Mouse (Mus musculus) T-helper 17 cell (primary cell): ENCODE measurements around the gene Map4.
"Not testable (repeated sequence)": the region's sequence is repeated elsewhere in the genome, so short reads cannot be mapped to it uniquely, and the experiment has no call there.

Experiments
- in situ Hi-C, 2 experiments: fragments of 300-600 bp; cut with MboI, MseI; formaldehyde crosslinking; loops; 1 replicate in 1 of 2; 2 replicates in 1 of 2; pipeline ENCODE4 v1.15.1; 2025; ENCODE audit warnings: high pct_unique_total_duplicates in 2 of 2

The Map4 gene

DNA sequence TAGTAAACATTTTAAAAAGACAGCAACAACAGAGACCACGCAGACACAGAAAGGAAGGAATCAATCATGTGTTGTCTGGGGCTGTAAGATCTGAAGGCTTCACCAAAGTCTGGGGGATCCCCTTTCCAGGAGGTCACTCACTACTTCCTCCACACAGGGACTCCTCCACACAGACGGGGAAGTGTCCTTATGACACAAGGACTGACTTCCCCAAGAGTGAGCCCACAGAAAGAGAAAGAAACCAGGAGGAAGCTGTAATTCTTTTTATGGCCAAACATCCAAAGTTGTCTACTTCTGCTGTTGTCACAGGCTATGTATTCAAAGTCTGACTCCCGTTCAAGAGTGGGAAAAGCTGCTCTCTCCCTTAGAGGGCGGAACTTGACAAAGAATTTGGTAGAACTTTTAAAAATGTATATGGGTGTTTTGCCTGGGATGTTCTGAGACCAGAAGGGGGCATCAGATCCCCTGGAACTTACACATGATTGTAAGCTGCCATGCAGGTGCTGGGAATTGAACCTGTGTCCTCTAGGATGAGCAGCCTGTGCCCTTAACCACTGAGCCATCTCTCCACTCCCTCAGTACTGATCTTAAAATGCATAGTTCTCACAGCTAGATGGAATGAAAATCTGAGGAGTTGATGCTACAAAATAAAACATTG is 16.9 kb upstream of the Map4 start:
- in situ Hi-C loops, result loop anchor here in 1 of 2 experiments (10.0 kb wide), 1 partner anchor 650 kb away; no protein-coding TSS in a partner anchor

DNA sequence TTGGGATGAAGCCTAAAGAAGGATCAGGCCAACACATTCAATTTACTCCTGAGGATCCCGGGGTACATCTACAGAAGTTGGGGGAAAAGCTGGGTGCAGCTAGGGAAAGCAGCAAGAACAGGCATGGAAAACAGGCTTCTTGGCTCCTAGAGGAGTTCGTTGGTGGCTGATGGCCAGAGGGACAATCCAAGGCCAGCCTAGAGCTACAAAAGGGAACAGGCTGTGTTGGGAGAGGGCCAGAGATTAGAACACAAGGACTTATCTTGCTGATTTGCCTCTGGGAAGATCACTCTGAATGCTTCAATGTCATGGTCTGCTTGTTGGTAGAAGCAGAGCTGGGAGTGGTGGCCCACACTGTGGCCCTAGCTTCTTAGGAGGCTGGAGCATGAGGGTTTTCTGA is 13.3 kb upstream of the Map4 start:
- in situ Hi-C loops, result loop anchor here in 1 of 2 experiments (10.0 kb wide), 1 partner anchor 647 kb away; no protein-coding TSS in a partner anchor

DNA sequence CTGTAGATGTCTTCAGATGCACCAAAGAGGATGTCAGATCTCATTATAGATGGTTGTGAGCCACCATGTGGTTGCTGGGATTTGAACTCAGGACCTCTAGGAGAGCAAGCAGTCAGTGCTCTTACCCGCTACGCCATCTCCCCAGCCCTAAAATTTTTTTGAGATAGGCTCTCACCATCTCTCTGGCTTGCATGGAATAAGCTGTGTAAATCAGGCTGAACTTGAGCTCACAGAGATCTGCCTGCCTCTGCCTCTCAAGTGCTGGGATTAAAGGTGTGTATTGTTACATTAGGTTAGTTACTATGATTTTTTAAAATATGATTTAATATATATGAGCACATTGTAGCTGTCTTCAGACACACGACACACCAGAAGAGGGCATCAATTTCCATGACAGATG is 2.1 kb upstream of the Map4 start:
- in situ Hi-C loops, result no loop called here

DNA sequence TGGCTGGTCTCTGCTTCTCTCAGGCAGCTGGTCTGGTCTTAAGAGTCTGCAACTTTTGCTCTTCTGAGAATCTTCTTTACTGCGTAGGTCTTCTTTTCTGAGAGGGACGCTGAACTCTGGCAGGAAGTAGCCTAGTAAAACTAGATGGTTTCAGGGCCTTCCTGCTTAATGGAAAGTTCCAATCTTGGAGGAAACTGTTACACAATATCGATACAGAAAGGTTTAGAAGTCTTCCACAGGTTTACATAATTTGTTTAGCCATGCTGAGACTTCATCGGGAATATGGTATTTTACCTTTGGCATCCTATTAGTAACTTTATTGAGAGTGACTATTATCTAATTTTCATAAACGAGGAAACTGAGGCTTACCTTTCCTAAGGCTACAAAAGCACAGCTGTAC is 1.2 kb upstream of the Map4 start:
- in situ Hi-C loops, result loop anchor here in 1 of 2 experiments (5.0 kb wide), 1 partner anchor 53 kb away; the partner anchor contains the start of gene Cdc25a

DNA sequence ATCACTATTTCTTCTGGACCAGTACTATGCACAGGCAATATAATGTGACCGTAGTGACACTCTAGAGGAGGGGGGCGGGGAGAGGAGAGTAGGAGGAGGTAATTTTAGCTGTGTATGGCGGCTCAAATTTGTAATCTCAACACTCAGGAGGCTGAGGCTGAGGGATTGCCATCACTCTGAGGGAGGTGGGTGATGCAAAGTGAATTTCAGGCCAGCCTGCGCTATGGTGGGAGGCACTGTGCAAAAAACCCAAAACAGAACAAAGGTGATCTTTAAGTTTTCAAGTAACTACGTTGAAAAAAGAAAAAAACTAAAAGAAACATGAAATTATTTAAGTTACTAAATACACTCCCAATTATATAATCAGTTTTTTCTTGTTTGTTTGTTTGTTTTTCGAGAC is 508 bp upstream of the Map4 start:
- in situ Hi-C loops, result loop anchor here in 1 of 2 experiments (5.0 kb wide), 1 partner anchor 53 kb away; the partner anchor contains the start of gene Cdc25a

DNA sequence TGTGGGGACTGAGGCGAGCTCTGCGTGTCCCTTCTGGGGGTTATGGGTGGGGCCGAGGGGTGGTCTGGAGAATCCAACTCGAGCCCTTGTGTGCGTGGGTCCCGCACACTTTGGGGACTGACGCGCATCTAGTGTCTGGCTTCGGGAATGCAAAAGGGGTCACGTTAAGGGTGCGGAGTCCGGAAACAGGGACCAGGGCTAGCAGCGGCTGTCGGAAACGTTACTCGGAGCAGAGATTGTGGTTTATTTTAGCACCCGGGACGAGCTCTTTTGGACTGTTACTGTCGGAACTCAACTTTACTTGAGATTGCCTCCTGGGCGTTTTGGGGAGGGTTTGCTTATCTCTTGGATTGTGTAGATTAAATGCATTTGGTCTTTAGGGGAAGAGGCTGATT is 1.1 kb downstream of the Map4 start:
- in situ Hi-C loops, result loop anchor here in 1 of 2 experiments (5.0 kb wide), 1 partner anchor 55 kb away; the partner anchor contains the start of gene Cdc25a

DNA sequence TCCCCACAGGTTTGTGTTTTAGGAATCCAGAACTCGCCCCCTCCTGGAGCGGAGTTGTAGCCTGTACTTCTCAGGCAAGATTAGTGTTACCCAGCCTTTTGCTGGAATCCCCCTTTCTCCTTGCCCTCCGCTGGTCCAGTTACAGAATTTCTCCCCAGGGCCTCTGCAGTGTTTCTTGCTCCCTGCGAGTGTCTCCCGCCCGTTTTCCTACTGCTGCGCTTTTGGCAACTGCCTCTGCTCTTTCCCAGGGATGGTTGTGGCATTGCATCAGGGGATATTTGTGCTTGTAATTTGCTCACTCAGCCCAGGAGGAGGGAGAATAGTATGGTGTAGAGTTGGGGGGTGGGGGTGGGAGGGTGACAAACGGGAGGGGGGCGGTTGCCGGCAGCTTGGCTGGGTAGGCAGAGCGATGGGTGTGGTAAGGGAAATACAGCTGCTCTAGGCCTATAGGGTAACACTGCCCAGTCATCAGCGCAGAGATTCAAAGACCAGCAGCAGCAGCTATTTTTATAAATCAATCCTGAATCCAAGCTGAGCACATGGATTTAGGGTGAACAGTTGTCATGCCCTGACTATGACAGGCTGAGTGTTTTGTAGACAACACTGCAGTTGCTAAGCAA is 1.6 kb downstream of the Map4 start:
- in situ Hi-C loops, result loop anchor here in 1 of 2 experiments (5.0 kb wide), 1 partner anchor 56 kb away; the partner anchor contains the start of gene Cdc25a

DNA sequence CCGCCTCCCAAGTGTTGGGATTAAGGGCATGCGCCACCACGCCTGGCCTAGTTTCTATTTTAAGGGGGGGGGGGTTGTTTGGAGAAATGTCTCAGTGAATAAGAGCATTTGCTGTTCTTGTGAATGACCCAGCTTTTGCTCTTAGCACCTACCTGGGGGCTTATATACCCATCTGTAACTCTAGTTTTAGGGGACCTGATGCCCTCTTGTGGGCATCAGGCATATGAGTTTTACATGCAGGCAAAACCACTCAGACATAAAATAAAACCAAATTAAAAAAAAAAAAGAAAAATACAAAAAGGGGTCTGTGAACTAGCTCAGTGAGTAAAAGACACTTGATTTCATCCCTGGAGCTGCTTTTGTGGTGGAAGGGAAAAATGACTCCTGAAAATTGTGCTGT is 8.1 kb downstream of the Map4 start:
- in situ Hi-C loops, result no loop called here

DNA sequence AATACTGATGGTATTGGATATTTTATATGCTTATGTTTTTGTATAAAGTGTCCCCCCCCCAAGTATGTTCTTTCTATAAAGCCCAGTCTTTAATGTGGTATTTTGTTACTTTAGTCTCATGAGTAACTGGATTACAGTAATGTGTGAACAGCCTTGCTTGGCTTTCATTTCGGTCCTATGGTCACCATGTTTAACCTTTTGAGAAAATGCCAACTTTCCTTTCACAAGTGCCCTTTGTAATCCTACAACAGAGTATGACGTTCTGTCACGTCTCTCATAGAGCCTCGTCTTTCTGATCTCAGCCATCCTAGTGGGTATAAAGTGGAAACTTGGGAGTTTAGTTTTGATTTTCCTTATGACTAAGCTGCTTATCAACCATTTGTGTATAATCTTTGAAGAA is 11.5 kb downstream of the Map4 start:
- in situ Hi-C loops, result no loop called here

DNA sequence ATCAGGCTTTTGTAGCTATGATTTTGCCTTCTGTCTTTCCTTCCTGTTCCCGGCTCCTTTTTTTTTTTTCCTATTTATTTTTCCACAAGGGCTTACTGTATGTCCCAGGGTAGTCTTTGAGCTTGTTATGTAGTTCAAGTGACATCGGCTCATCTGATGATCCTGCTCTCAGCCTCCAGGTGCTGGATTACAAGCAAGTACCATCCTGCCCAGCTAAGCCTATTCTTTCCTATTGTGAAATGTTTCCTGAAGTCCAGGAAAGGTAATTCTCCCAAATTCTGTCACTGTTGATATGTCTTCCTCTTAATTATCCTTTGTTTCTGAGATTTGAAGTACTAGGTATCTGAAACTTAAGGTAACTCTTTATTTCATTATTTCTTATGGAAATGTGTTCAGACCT is 13.5 kb downstream of the Map4 start:
- in situ Hi-C loops, result no loop called here

DNA sequence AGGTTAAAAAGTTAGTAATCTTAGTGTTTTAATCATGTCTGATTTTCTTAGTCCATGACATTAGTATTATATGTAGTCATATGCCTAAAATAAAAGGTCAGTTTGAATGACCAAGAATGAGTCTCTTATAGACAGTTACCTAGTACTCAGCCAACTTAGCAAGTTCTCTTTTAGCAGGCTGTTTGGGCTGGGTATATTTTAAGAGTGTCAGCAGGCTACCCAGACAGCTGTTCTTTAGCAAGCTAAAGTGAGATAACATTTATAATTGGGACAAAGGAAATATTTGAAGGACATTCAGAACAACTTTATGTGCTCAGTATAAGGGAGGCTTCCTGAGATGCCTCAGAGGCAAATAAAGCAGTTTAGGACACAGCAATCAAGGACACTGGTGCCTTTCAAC is 17.3 kb downstream of the Map4 start:
- in situ Hi-C loops, result no loop called here

DNA sequence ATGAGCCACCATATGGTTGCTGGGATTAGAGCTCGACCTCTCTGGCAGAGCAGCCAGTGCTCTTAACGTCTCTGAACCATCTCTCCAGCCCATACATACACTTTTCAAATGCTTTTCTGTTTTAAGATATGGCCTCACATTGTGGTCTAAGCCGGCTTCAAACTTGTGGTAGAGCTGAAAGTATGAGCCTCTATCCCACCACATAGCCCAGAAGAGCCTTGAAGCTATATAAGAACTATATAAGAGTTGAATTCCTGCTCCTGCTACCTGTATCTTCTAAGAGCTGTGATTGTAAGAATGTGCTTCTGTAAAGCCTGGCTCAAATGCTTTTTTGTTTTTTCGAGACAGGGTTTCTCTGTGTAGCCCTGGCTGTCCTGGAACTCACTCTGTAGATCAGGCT is 18.5 kb downstream of the Map4 start:
- in situ Hi-C loops, result no loop called here

DNA sequence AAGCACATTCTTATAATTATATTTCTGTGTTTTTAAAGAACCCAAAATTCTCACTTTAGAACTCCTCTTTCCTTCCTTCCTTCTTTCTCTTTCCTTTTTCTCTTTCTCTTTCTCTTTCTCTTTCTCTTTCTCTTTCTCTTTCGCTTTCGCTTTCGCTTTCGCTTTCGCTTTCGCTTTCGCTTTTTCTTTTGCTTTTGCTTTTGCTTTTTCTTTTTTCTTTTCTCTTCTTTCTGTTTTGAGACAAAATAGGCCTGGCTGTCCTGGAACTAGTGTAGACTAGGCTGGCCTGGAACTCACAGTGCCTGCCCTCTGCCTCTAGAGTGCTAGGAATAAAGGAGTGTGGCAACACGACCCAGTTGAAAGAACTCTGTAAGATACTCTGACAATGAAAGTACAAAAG is 22.3 kb downstream of the Map4 start:
- in situ Hi-C loops, result no loop called here

DNA sequence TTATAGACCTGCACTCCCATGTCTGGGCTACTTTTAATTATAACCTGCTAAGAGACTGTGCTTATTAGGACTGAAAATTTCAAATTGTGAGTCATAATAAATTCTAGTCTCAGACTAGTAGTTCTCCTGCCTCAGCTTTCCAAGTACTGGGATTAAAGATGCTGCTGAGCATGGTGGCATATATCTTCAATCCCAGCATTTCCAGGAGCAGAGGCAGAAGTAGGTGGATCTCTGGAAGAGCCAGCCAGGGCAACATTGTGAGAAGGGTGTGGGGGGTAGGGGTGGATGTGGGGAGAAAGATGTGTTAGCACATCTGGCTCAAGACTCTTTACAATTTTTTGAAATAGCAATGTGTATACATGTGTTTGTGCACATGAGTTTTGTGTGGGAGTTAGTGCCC is 23.4 kb downstream of the Map4 start:
- in situ Hi-C loops, result loop anchor here in 1 of 2 experiments (5.0 kb wide), 1 partner anchor 57 kb away; no protein-coding TSS in a partner anchor

DNA sequence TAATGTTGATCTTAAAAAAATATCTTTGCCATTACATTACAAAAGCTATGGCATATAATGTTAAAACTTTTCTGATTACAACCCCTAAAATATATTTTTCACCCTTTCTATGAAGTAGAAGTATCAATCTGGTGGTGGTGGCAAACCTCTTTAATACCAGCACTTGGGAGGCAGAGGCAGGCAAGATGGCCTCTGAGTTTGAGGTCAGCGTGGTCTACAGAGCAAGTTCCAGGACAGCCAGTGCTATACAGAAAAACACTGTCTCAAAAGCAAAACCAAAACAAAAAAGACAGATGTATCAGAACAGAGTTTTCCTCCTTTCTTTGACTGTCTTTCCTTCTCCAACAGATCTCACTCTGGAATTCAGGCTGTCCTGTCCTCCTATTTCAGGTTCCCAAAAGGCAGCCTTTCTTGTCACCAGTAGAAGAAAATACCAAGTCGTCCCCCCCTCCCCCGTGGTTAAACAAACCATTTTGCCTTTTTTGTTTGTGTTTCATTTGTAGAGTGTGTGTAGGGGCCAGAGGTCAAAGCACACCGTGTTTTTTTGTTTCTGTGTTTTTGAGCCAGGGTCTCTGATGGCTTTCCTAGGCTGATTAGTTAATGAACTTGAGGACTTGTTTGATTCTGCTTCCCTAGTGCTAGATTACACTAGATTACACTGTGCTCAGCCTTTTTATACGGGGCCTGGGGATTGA is 28.3 kb downstream of the Map4 start:
- in situ Hi-C loops, result loop anchor here in 1 of 2 experiments (5.0 kb wide), 1 partner anchor 62 kb away; no protein-coding TSS in a partner anchor

DNA sequence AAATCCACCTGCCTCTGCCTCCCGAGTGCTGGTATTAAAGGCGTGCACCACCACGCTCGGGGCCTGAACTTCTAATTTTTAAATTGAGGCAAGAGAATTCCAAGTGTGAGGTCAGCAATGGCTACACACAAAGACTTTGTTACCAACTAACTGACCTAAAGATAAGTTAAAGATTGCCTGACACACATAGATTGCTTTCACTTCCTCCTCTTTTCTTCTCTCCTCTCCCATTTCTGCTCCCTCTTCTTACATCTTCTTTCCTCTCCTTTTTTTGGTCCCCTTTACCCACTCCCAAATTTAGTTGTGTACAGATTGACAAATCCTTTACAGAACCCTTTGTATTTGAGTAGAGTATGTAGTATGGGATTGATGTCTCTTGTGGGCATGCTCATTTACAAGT is 29.3 kb downstream of the Map4 start:
- in situ Hi-C loops, result no loop called here

DNA sequence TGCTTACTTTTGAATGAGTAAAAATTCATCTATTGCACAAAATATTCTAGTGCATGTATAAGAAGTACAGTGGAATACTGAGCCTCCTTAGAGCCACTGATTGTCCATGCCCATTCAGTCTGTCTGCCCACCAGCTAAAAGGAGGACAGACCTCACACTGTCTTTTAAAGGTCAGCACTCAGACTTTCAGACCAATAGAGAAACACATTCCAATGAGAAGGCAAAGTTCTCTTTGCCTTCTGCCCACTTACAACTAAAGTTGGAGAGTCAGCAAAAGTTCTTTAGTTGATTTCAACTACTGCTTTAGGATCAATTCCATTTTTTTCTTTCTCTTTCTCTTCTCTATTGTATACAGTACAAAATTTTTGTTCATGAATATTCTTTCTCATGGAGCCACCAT is 33.5 kb downstream of the Map4 start:
- in situ Hi-C loops, result no loop called here

DNA sequence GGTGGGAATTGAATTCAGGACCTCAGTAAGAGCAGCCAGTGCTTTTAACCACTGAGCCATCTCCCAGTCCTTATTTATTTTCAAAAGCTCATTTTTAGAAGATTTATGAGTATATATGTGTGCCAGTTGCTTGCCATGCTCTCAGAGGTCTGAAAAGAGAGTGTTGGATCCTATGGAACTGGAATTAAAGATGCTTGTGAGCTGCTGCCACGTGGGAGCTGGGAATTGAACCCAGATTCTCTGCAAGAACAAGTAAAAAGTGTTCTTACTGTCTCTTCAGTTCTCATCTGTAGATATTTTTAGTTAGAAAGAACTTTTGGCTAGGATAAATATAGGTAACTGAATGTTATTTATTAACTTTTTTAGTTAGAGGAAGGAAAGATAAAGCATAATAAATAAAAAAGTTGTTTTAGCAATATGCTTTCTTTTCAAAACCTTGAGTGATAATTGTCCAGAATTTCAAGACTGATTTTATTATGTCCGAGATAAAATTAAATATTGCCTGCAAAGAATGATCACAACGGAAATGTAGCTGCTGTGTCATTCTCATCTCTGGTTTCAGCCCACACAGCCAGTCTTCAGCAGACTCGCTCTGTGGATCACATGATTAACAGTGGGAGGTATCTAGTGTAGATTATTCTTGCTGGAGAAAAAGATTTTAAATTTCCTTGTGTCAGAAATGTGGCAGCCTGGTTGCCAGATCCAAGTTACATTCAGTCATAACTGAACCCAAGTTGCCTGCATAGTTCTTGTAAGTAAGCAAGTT is 37.3 kb downstream of the Map4 start:
- in situ Hi-C loops, result no loop called here

DNA sequence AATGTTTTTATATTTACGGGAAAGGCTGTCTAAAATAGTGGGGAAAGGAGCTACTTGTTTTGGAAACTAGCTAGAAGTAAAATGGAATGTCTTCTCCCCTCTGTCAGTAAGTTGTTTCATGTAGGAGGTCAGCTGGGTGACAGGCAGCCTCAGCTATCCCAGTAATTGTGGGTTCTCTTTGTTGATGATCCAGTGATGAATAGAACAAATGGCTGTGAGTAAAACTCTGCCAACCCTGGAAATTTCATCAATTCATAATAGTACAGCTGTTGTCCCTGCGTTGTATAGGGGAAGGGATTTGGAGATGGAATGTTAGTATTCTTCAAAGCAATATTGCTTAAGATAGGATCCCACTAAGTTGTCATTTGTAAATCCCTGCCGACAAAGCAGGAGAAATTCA is 37.9 kb downstream of the Map4 start:
- in situ Hi-C loops, result no loop called here

DNA sequence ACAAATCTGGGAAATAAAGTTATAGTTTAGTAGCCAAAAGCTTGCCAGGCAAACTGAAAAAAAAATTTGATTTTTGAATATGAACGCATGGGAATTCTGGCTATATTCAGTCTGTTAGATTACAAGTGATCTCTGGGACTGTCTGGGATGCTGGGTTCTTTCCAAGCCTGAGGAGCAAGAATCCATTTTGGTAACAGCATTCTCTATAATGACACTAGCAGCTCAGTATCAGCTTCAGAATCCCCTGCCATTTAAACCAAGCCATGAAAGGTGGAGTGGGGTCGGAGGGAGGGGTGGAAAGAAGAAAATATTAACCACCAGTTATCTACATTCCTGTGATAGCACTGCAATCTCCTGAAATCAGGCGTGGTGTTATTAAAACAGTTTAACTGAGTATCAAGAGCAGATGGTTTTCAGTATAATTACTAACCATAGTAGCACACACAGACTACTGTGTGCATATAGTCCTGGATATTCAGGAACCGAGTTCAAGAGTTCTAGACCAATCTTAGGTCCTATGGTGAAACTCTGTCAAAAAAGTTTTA is 38.6 kb downstream of the Map4 start:
- in situ Hi-C loops, result no loop called here

DNA sequence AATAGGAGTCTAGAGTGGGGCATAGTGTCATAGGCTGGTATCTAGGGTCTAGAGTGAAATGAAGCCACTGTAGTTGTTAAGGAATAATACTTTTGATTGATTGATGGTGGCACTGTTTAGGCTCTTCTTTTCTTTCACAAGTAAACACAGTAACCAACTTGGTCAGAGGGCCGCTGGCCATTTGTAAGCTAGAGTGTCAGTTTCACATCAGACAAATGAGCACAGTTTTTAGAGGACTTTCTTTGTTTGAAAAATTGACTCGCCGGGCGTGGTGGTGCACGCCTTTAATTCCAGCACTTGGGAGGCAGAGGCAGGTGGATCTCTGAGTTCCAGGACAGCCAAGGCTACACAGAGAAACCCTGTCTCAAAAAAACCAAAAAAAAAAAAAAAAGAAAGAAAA is 40.5 kb downstream of the Map4 start:
- in situ Hi-C loops, result not testable (repeated sequence)
